ENCODE assay signal across 13 mouse cellular contexts in genomic region chr15:85736506-85736905, GRCm38 (mm10). TPM values are rescaled to one million over a fixed set of nuclear protein-coding genes. Genes with fewer than 3 reads are reported as not detected.
DNase-seq lines count a peak whose midpoint lies in the region; ATAC-seq and TF ChIP-seq lines count a peak whose summit lies in the region.
"Had no signal": no experiment of that assay in that cellular context is flagged by ENCODE, and none has a peak within 500 bp of the region (broad histone marks: within the 10 kb centered on the region; RNA-seq: fewer than 3 reads in every experiment).

No protein-coding gene starts in this region.

- peak overlapping the region; percentile 99 for H3K27ac ChIP-seq in heart, adult 2 months
- H3K27ac ChIP-seq in limb, embryonic 12.5 days = no peak overlapping the region
- no peak overlapping the region for H3K27ac ChIP-seq in limb, embryonic 10.5 days
- H3K27ac ChIP-seq in embryonic facial prominence, embryonic 14.5 days (replicated peaks; ENCODE audit: low read depth, low read length) = no peak overlapping the region
- no peak overlapping the region for H3K27ac ChIP-seq in liver, embryonic 14.5 days
- H3K27ac ChIP-seq: forebrain, embryonic 15.5 days had no signal

- no peak for TF ChIP-seq CTCF in heart, adult 2 months (IDR thresholded peaks at IDR 0.05)
- TF ChIP-seq CTCF in liver, embryonic 14.5 days (IDR thresholded peaks at IDR 0.05; ENCODE audit: low read depth) = no peak

- 41% methylated on average over 10 of the region's 10 CpGs for WGBS in heart, adult 2 months
- 54% methylated on average over 10 of the region's 10 CpGs for WGBS in limb, embryonic 12.5 days
- WGBS in limb, embryonic 10.5 days = 58% methylated on average over 10 of the region's 10 CpGs
- WGBS in embryonic facial prominence, embryonic 14.5 days = 50% methylated on average over 10 of the region's 10 CpGs
- WGBS in liver, embryonic 14.5 days (ENCODE audit: insufficient replicate concordance) = 40% methylated on average over 10 of the region's 10 CpGs

- peaks cover 3% of the 10 kb centered on the region; the same call in 1 of the 2 replicates for H3K4me1 ChIP-seq in heart, adult 2 months (ENCODE audit: control insufficient read depth, insufficient read depth, low read length)
- peaks cover 9% of the 10 kb centered on the region; the same call in 1 of the 2 replicates for H3K4me1 ChIP-seq in limb, embryonic 12.5 days (replicated peaks)
- peaks cover 17% of the 10 kb centered on the region for H3K4me1 ChIP-seq in limb, embryonic 10.5 days
- H3K4me1 ChIP-seq in embryonic facial prominence, embryonic 14.5 days (ENCODE audit: control insufficient read depth, insufficient read depth, low read length) = peaks cover 4% of the 10 kb centered on the region; the same call in 1 of the 2 replicates
- H3K4me1 ChIP-seq in liver, embryonic 14.5 days (replicated peaks; ENCODE audit: control insufficient read depth in 2 of 2, insufficient read depth in 2 of 2, low read length in 1 of 2) = peaks cover 0 to 10% of the 10 kb centered on the region in 2 experiments; a peak in 2 of 4 replicates

- ATAC-seq in limb, embryonic 12.5 days (ENCODE audit: insufficient number of reproducible peaks, insufficient read depth, low FRiP score, low TSS enrichment, low read depth) = no peak
- no peak for ATAC-seq in embryonic facial prominence, embryonic 14.5 days (ENCODE audit: low read depth)
- ATAC-seq in liver, embryonic 14.5 days (ENCODE audit: insufficient read depth) = no peak

- no peak for TF ChIP-seq POLR2A in heart, adult 2 months (IDR thresholded peaks at IDR 0.05; ENCODE audit: insufficient read depth, low read depth, low read length)

- no peaks in the 10 kb centered on the region for H3K79me2 ChIP-seq in heart, adult 2 months (replicated peaks; ENCODE audit: control insufficient read depth, insufficient read depth, low read length)

- no peak for DNase-seq in heart, adult 2 months
- no peak for DNase-seq in heart, postnatal 4 days
- DNase-seq in limb, embryonic 10.5 days (ENCODE audit: low spot score) = no peak
- no peak for DNase-seq in embryonic facial prominence, embryonic 14.5 days (ENCODE audit: low spot score)
- no peak for DNase-seq in liver, embryonic 14.5 days (ENCODE audit: low read depth in 3 of 3, low spot score in 3 of 3)
- DNase-seq in right cerebral cortex, postnatal 25 days = no peak
- DNase-seq in embryo, embryonic 9.5 days (ENCODE audit: extremely low spot score) = no peak
- DNase-seq: cerebellum, adult 9-11 months; left cerebral cortex, postnatal 4 days; thymus, adult 18-20 months had no signal

- H3K4me2 ChIP-seq in limb, embryonic 12.5 days = peak overlapping the region; percentile 86; the same call in 1 of the 2 replicates
- peak overlapping the region; percentile 82 for H3K4me2 ChIP-seq in embryonic facial prominence, embryonic 14.5 days (ENCODE audit: low read depth, low read length)
- H3K4me2 ChIP-seq in liver, embryonic 14.5 days (ENCODE audit: low read depth) = peak overlapping the region; percentile 52

- no peaks in the 10 kb centered on the region for H3K9me3 ChIP-seq in limb, embryonic 12.5 days
- H3K9me3 ChIP-seq in limb, embryonic 10.5 days (replicated peaks) = no peaks in the 10 kb centered on the region
- no peaks in the 10 kb centered on the region for H3K9me3 ChIP-seq in embryonic facial prominence, embryonic 14.5 days (ENCODE audit: control insufficient read depth, low read length)
- no peaks in the 10 kb centered on the region for H3K9me3 ChIP-seq in liver, embryonic 14.5 days (ENCODE audit: control insufficient read depth, low read length)
- H3K9me3 ChIP-seq: forebrain, embryonic 15.5 days had no signal

- intact Hi-C loops in heart, adult 2 months (cut with DNase I) = loop anchor here (5.0 kb wide), 2 partner anchors 41 to 76 kb away; partner anchors contain the start of gene Cdpf1

- H3K36me3 ChIP-seq in heart, adult 2 months (ENCODE audit: control insufficient read depth, insufficient read depth, low read length) = no peaks in the 10 kb centered on the region
- H3K36me3 ChIP-seq in limb, embryonic 12.5 days = no peaks in the 10 kb centered on the region
- no peaks in the 10 kb centered on the region for H3K36me3 ChIP-seq in limb, embryonic 10.5 days
- H3K36me3 ChIP-seq in embryonic facial prominence, embryonic 14.5 days (ENCODE audit: control insufficient read depth, insufficient read depth, low read length) = no peaks in the 10 kb centered on the region
- H3K36me3 ChIP-seq in liver, embryonic 14.5 days (replicated peaks; ENCODE audit: control insufficient read depth, insufficient read depth, low read depth) = no peaks in the 10 kb centered on the region
- H3K36me3 ChIP-seq: forebrain, embryonic 15.5 days had no signal

- peak overlapping the region; percentile 69 for H3K9ac ChIP-seq in heart, adult 2 months (ENCODE audit: low read depth, low read length)
- H3K9ac ChIP-seq in limb, embryonic 12.5 days (replicated peaks) = no peak overlapping the region
- no peak overlapping the region for H3K9ac ChIP-seq in embryonic facial prominence, embryonic 14.5 days (ENCODE audit: low read depth, low read length)
- H3K9ac ChIP-seq in liver, embryonic 14.5 days (replicated peaks) = no peak overlapping the region

- TF ChIP-seq EP300 in heart, adult 2 months (IDR thresholded peaks at IDR 0.05; ENCODE audit: insufficient read depth, low read depth, low read length) = no peak
- TF ChIP-seq EP300 in liver, embryonic 14.5 days (IDR thresholded peaks at IDR 0.05; ENCODE audit: low read depth) = no peak

- peak overlapping the region; percentile 62 for H3K4me3 ChIP-seq in heart, adult 2 months
- H3K4me3 ChIP-seq in limb, embryonic 12.5 days (replicated peaks) = peak overlapping the region; percentile 78; the same call in 1 of the 2 replicates
- H3K4me3 ChIP-seq in limb, embryonic 10.5 days = no peak overlapping the region
- peak overlapping the region; percentile 71; the same call in 1 of the 2 replicates for H3K4me3 ChIP-seq in embryonic facial prominence, embryonic 14.5 days (ENCODE audit: low read depth, low read length)
- H3K4me3 ChIP-seq in liver, embryonic 14.5 days (ENCODE audit: insufficient read depth in 1 of 2, low read depth in 2 of 2, low read length in 2 of 2) = peak overlapping the region in 1 of 2 experiments; percentile 52; a peak in 2 of 4 replicates

- 0 out of 2 replicates have a peak, but pooled peaks cover 1% of the 10 kb centered on the region for H3K27me3 ChIP-seq in heart, adult 2 months (ENCODE audit: control insufficient read depth, insufficient read depth, low read length)
- peaks cover 80% of the 10 kb centered on the region for H3K27me3 ChIP-seq in limb, embryonic 12.5 days
- H3K27me3 ChIP-seq in limb, embryonic 10.5 days (ENCODE audit: low read depth, poor library complexity, severe bottlenecking) = peaks cover 91% of the 10 kb centered on the region
- peaks cover 66% of the 10 kb centered on the region for H3K27me3 ChIP-seq in embryonic facial prominence, embryonic 14.5 days (replicated peaks; ENCODE audit: control insufficient read depth, insufficient read depth, low read length)
- H3K27me3 ChIP-seq in liver, embryonic 14.5 days (ENCODE audit: control insufficient read depth, insufficient read depth, low read length) = peaks cover 29% of the 10 kb centered on the region

RNA-seq across cellular contexts. Expression of gene Ppara, which starts 1.7 kb away (rescaled TPM):
- total RNA-seq in heart, adult 2 months (2021) = 10 to 100 TPM; 53.1 to 60.7 TPM
- 12.9 and 25.4 TPM in 2 replicates for polyA plus RNA-seq in heart, adult 2 months (2012; rRNA removed)
- total RNA-seq in heart, postnatal 4 days (2021) = 10 to 100 TPM; 24.0 to 29.6 TPM
- polyA plus RNA-seq in limb, embryonic 12.5 days (2016; fragmentation: Nextera tagmentation; extraction: Ambion mirVana) = 1.9 and 2.4 TPM in 2 replicates
- 0.16 and 0.45 TPM in 2 replicates for polyA plus RNA-seq in limb, embryonic 10.5 days (2016; fragmentation: Nextera tagmentation; extraction: Ambion mirVana)
- polyA plus RNA-seq in embryonic facial prominence, embryonic 14.5 days (2014; fragmentation: Nextera tagmentation; extraction: Ambion mirVana) = 3.5 and 6.0 TPM in 2 replicates
- polyA plus RNA-seq in liver, embryonic 14.5 days (2012; rRNA removed) = 1.3 and 4.4 TPM in 2 replicates
- polyA plus RNA-seq in liver, embryonic 14.5 days (2014; fragmentation: Nextera tagmentation; extraction: Ambion mirVana) = 6.9 and 8.0 TPM in 2 replicates
- total RNA-seq: granulocyte monocyte progenitor cell, adult 5-6 weeks had no signal
